Mouse (Mus musculus) neural tube, embryonic 15.5 days (tissue): ENCODE data around the gene Mrps7. TPM values are rescaled to one million over a fixed set of nuclear protein-coding genes. Genes with fewer than 3 reads are reported as not detected.
A peak's percentile ranks its signal among the peaks of the same experiment; 100 is the strongest.

Experiments
- ATAC-seq: fragments of 200-750 bp; cut with Nextera tagmentation; 2 replicates; pipeline ENCODE4 v1.8.0; 2017; ENCODE audit warnings: mild to moderate bottlenecking, moderate TSS enrichment, moderate library complexity; ENCODE audit not compliant: low FRiP score
- H3K27ac ChIP-seq: fragments of 300-500 bp; sonication (generic); replicated peaks from 2 replicates; pipeline ENCODE4 v1.5.1; 2015; ENCODE audit warnings: mild to moderate bottlenecking, inconsistent platforms
- H3K27me3 ChIP-seq: fragments of 300-500 bp; sonication (generic); replicated peaks from 2 replicates; pipeline ENCODE4 v1.6.1; 2015; ENCODE audit warnings: inconsistent platforms
- H3K36me3 ChIP-seq: fragments of 300-500 bp; sonication (generic); 2 replicates; pipeline ENCODE4 v1.6.1; 2015; ENCODE audit warnings: inconsistent platforms
- H3K4me1 ChIP-seq: fragments of 300-500 bp; sonication (generic); 2 replicates; pipeline ENCODE4 v1.6.1; 2015; ENCODE audit warnings: inconsistent platforms
- H3K4me2 ChIP-seq: fragments of 300-500 bp; sonication (generic); 2 replicates; pipeline ENCODE4 v1.6.1; 2015; ENCODE audit warnings: inconsistent platforms, mild to moderate bottlenecking, moderate library complexity
- H3K4me3 ChIP-seq: fragments of 300-500 bp; sonication (generic); replicated peaks from 2 replicates; pipeline ENCODE4 v1.5.1; 2015; ENCODE audit warnings: mild to moderate bottlenecking, inconsistent platforms
- H3K9ac ChIP-seq: fragments of 300-500 bp; sonication (generic); replicated peaks from 2 replicates; pipeline ENCODE4 v1.6.1; 2015; ENCODE audit warnings: mild to moderate bottlenecking, inconsistent platforms
- H3K9me3 ChIP-seq: fragments of 300-500 bp; sonication (generic); replicated peaks from 2 replicates; pipeline ENCODE4 v1.6.1; 2016; ENCODE audit warnings: inconsistent platforms
- WGBS: fragments of 180-500 bp; shearing (Covaris S2); methylation state at CpG from one replicate; pipeline ENCODE4 v1.1.7; 2015; ENCODE audit warnings: mixed read lengths; 5-methylcytosine and 5-hydroxymethylcytosine counted together
- polyA plus RNA-seq: library from polyadenylated mRNA; unstranded; fragments of >200 nt; fragmentation: Nextera tagmentation; extraction: Ambion mirVana; gene quantifications from 2 replicates; pipeline ENCODE4 v1.2.1, GENCODE M21; 2015

The Mrps7 gene
- polyA plus RNA-seq, 1 experiment from 2014 or later, result 81.0 TPM

- 90% methylated on average over 2 of the region's 2 CpGs for WGBS
- Histone ChIP-seq H3K4me3 (no peak overlapping the region), H3K4me1 (no peaks in the 10 kb centered on the region), H3K27me3 (no peaks in the 10 kb centered on the region), H3K27ac (no peak overlapping the region), H3K36me3 (peaks cover 86% of the 10 kb centered on the region), H3K4me2 (no peak overlapping the region), H3K9me3 (no peaks in the 10 kb centered on the region), H3K9ac (no peak overlapping the region)
- no peak for ATAC-seq
Measured at GRCm38 (mm10) chr11:115590526-115591075, 13.1 kb upstream of the Mrps7 start.

- H3K9ac ChIP-seq, result no peak overlapping the region
- 96% methylated on average over 3 of the region's 3 CpGs for WGBS
- no peak overlapping the region for H3K27ac ChIP-seq
- no peaks in the 10 kb centered on the region for H3K27me3 ChIP-seq
- no peaks in the 10 kb centered on the region for H3K9me3 ChIP-seq
- H3K4me1 ChIP-seq, result no peaks in the 10 kb centered on the region
- peaks cover 64% of the 10 kb centered on the region for H3K36me3 ChIP-seq
- no peak overlapping the region for H3K4me3 ChIP-seq
- ATAC-seq, result no peak
- H3K4me2 ChIP-seq, result no peak overlapping the region
Measured at GRCm38 (mm10) chr11:115595209-115595608, 8.5 kb upstream of the Mrps7 start.

GRCm38 (mm10) chr11:115598309-115598708, 5.4 kb upstream of the Mrps7 start:
- H3K4me3 ChIP-seq, result no peak overlapping the region
- peaks cover 21% of the 10 kb centered on the region for H3K4me1 ChIP-seq
- H3K27me3 ChIP-seq, result no peaks in the 10 kb centered on the region
- peaks cover 40% of the 10 kb centered on the region for H3K36me3 ChIP-seq
- H3K4me2 ChIP-seq, result no peak overlapping the region
- no peaks in the 10 kb centered on the region for H3K9me3 ChIP-seq
- H3K9ac ChIP-seq, result no peak overlapping the region
- ATAC-seq, result no peak
- 83% methylated on average over 4 of the region's 4 CpGs for WGBS
- H3K27ac ChIP-seq, result no peak overlapping the region

- H3K27ac ChIP-seq, result no peak overlapping the region
- no peak for ATAC-seq
- 88% methylated on average over 7 of the region's 7 CpGs for WGBS
- no peak overlapping the region for H3K4me2 ChIP-seq
- no peaks in the 10 kb centered on the region for H3K27me3 ChIP-seq
- H3K4me3 ChIP-seq, result no peak overlapping the region
- peaks cover 25% of the 10 kb centered on the region for H3K4me1 ChIP-seq
- H3K36me3 ChIP-seq, result peaks cover 29% of the 10 kb centered on the region
- no peaks in the 10 kb centered on the region for H3K9me3 ChIP-seq
- no peak overlapping the region for H3K9ac ChIP-seq
Measured at GRCm38 (mm10) chr11:115599722-115600121, 4.0 kb upstream of the Mrps7 start.

- Histone ChIP-seq H3K4me1 (peaks cover 35% of the 10 kb centered on the region), H3K4me3 (no peak overlapping the region), H3K27me3 (no peaks in the 10 kb centered on the region), H3K4me2 (no peak overlapping the region), H3K36me3 (peaks cover 27% of the 10 kb centered on the region), H3K27ac (no peak overlapping the region), H3K9me3 (no peaks in the 10 kb centered on the region), H3K9ac (no peak overlapping the region)
- 96% methylated on average over 15 of the region's 15 CpGs for WGBS
- ATAC-seq, result no peak
Measured at GRCm38 (mm10) chr11:115600743-115601142, 3.0 kb upstream of the Mrps7 start.

GRCm38 (mm10) chr11:115601174-115601573, 2.6 kb upstream of the Mrps7 start:
- Histone ChIP-seq H3K4me3 (no peak overlapping the region), H3K36me3 (peaks cover 27% of the 10 kb centered on the region), H3K27ac (no peak overlapping the region), H3K4me2 (no peak overlapping the region), H3K4me1 (peaks cover 38% of the 10 kb centered on the region), H3K9ac (no peak overlapping the region), H3K27me3 (no peaks in the 10 kb centered on the region), H3K9me3 (no peaks in the 10 kb centered on the region)
- over 99% methylated on average over 4 of the region's 4 CpGs for WGBS
- no peak for ATAC-seq

- peak overlapping the region; percentile 95 for H3K27ac ChIP-seq
- H3K27me3 ChIP-seq, result no peaks in the 10 kb centered on the region
- 4% methylated on average over 15 of the region's 15 CpGs for WGBS
- peak overlapping the region; percentile 92 for H3K4me2 ChIP-seq
- H3K4me3 ChIP-seq, result peak overlapping the region; percentile 67
- no peaks in the 10 kb centered on the region for H3K9me3 ChIP-seq
- H3K36me3 ChIP-seq, result peaks cover 33% of the 10 kb centered on the region
- H3K4me1 ChIP-seq, result peaks cover 38% of the 10 kb centered on the region
- H3K9ac ChIP-seq, result peak overlapping the region; percentile 94
- no peak for ATAC-seq
Measured at GRCm38 (mm10) chr11:115603128-115603475, 623 bp upstream of the Mrps7 start.

GRCm38 (mm10) chr11:115604304-115604696, 575 bp downstream of the Mrps7 start:
- Histone ChIP-seq H3K36me3 (peaks cover 45% of the 10 kb centered on the region), H3K27ac (peak overlapping the region; percentile 95), H3K9me3 (no peaks in the 10 kb centered on the region), H3K4me3 (peak overlapping the region; percentile 67), H3K27me3 (no peaks in the 10 kb centered on the region), H3K4me1 (peaks cover 38% of the 10 kb centered on the region), H3K9ac (peak overlapping the region; percentile 94), H3K4me2 (peak overlapping the region; percentile 92)
- ATAC-seq, result peak; percentile 48; the same call in 1 of the 2 replicates
- WGBS, result 0% methylated on average over 26 of the region's 26 CpGs

GRCm38 (mm10) chr11:115606733-115607132, 3.0 kb downstream of the Mrps7 start:
- Histone ChIP-seq H3K27me3 (0 out of 2 replicates have a peak, but pooled peaks cover 3% of the 10 kb centered on the region), H3K4me3 (no peak overlapping the region), H3K4me1 (peaks cover 34% of the 10 kb centered on the region), H3K9me3 (no peaks in the 10 kb centered on the region), H3K36me3 (peaks cover 40% of the 10 kb centered on the region), H3K27ac (no peak overlapping the region), H3K4me2 (no peak overlapping the region), H3K9ac (no peak overlapping the region)
- 96% methylated on average over 18 of the region's 18 CpGs for WGBS
- ATAC-seq, result no peak

GRCm38 (mm10) chr11:115608421-115609399, 5.0 kb downstream of the Mrps7 start:
- Histone ChIP-seq H3K4me3 (no peak overlapping the region), H3K36me3 (peaks cover 40% of the 10 kb centered on the region), H3K9me3 (no peaks in the 10 kb centered on the region), H3K27me3 (0 out of 2 replicates have a peak, but pooled peaks cover 6% of the 10 kb centered on the region), H3K9ac (no peak overlapping the region), H3K27ac (no peak overlapping the region), H3K4me2 (no peak overlapping the region), H3K4me1 (peaks cover 36% of the 10 kb centered on the region)
- ATAC-seq, result no peak
- WGBS, result 76% methylated on average over 23 of the region's 23 CpGs

- Histone ChIP-seq H3K36me3 (peaks cover 43% of the 10 kb centered on the region), H3K27ac (no peak overlapping the region), H3K9ac (no peak overlapping the region), H3K27me3 (0 out of 2 replicates have a peak, but pooled peaks cover 14% of the 10 kb centered on the region), H3K9me3 (no peaks in the 10 kb centered on the region), H3K4me3 (no peak overlapping the region), H3K4me1 (peaks cover 34% of the 10 kb centered on the region), H3K4me2 (no peak overlapping the region)
- ATAC-seq, result no peak
- 66% methylated on average over 3 of the region's 3 CpGs for WGBS
Measured at GRCm38 (mm10) chr11:115609576-115609975, 5.9 kb downstream of the Mrps7 start.

- 62% methylated on average over 6 of the region's 6 CpGs for WGBS
- H3K4me3 ChIP-seq, result no peak overlapping the region
- no peak overlapping the region for H3K4me2 ChIP-seq
- no peak overlapping the region for H3K9ac ChIP-seq
- H3K27me3 ChIP-seq, result 0 out of 2 replicates have a peak, but pooled peaks cover 15% of the 10 kb centered on the region
- H3K27ac ChIP-seq, result no peak overlapping the region
- H3K36me3 ChIP-seq, result peaks cover 53% of the 10 kb centered on the region
- peaks cover 20% of the 10 kb centered on the region for H3K4me1 ChIP-seq
- ATAC-seq, result no peak
- H3K9me3 ChIP-seq, result no peaks in the 10 kb centered on the region
Measured at GRCm38 (mm10) chr11:115611173-115611572, 7.4 kb downstream of the Mrps7 start.
